Mouse (Mus musculus): ENCODE measurements around the gene Hapln3. TPM values are rescaled to one million over a fixed set of nuclear protein-coding genes. Genes with fewer than 3 reads are reported as not detected.
A peak's percentile ranks its signal among the peaks of the same experiment; 100 is the strongest.

The Hapln3 gene
- total RNA-seq, 2 experiments from 2014 or later = 4.1 to 4.5 TPM

GRCm38 (mm10) chr7:79080572-79081399 is 50.0 kb downstream of the Hapln3 start:
- DNase-seq (ENCODE audit: low spot score in 2 of 2) = peak; percentile 75 to 82

GRCm38 (mm10) chr7:79079212-79079611 is 51.6 kb downstream of the Hapln3 start:
- peak; percentile 46 to 49 for DNase-seq (ENCODE audit: low spot score in 2 of 2)

GRCm38 (mm10) chr7:79068231-79068630 is 62.6 kb downstream of the Hapln3 start:
- no peak for DNase-seq (ENCODE audit: low spot score in 2 of 2)

- no peak for DNase-seq (ENCODE audit: low spot score in 2 of 2)
Observed at GRCm38 (mm10) chr7:79067466-79067865, 63.4 kb downstream of the Hapln3 start.

Other genes with a start within 250 kb of the Hapln3 start
- 10 to 100 TPM; 27.3 to 27.4 TPM for gene Aen, start 235.2 kb downstream of the Hapln3 start, total RNA-seq (2021)
- 1 to 10 TPM in 1 of 2 experiments, under 1 TPM in 1; 0.60 to 1.1 TPM for gene Isg20, start 217.6 kb downstream of the Hapln3 start, total RNA-seq (2021)
- gene Acan, start 77.5 kb downstream of the Hapln3 start, total RNA-seq (2021) = 1 to 10 TPM; 5.3 to 5.4 TPM
- 100 to 1,000 TPM; 136 to 141 TPM for gene Mfge8, start 18.0 kb upstream of the Hapln3 start, total RNA-seq (2021)
- gene Abhd2, start 142.2 kb upstream of the Hapln3 start, total RNA-seq (2021) = 10 to 100 TPM; 87.6 to 93.2 TPM